Mouse (Mus musculus) heart, postnatal 0 days (tissue): ENCODE data around the gene Insm2. TPM values are rescaled to one million over a fixed set of nuclear protein-coding genes. Genes with fewer than 3 reads are reported as not detected.
"Not testable (repeated sequence)": the region's sequence is repeated elsewhere in the genome, so short reads cannot be mapped to it uniquely, and the experiment has no call there.

Source experiments
- ATAC-seq: fragments of 200-750 bp; cut with Nextera tagmentation; 2 replicates; pipeline ENCODE4 v1.8.0; 2017; ENCODE audit warnings: low read depth, moderate number of reproducible peaks, moderate library complexity; ENCODE audit not compliant: insufficient read depth
- DNase-seq: peaks from one replicate; pipeline ENCODE4 v3.0.0-alpha.2; 2016; ENCODE audit warnings: low spot score
- H3K27ac ChIP-seq: fragments of 300-500 bp; sonication (generic); 2 replicates; pipeline ENCODE4 v1.5.1; 2014; ENCODE audit warnings: low read depth, mild to moderate bottlenecking
- H3K27me3 ChIP-seq: fragments of 300-500 bp; sonication (generic); 2 replicates; pipeline ENCODE4 v1.6.1; 2014; ENCODE audit warnings: low read length, mixed read lengths; ENCODE audit not compliant: control insufficient read depth, insufficient read depth
- H3K36me3 ChIP-seq: fragments of 300-500 bp; sonication (generic); replicated peaks from 2 replicates; pipeline ENCODE4 v1.6.1; 2014; ENCODE audit warnings: low read length, mixed read lengths; ENCODE audit not compliant: control insufficient read depth, insufficient read depth
- H3K4me1 ChIP-seq: fragments of 300-500 bp; sonication (generic); 2 replicates; pipeline ENCODE4 v1.6.1; 2014; ENCODE audit warnings: antibody characterized with exemption; ENCODE audit not compliant: control insufficient read depth, insufficient read depth
- H3K4me2 ChIP-seq: fragments of 300-500 bp; sonication (generic); 2 replicates; pipeline ENCODE4 v1.6.1; 2014; ENCODE audit warnings: low read depth, mild to moderate bottlenecking, low read length, moderate library complexity
- H3K4me3 ChIP-seq: fragments of 300-500 bp; sonication (generic); 2 replicates; pipeline ENCODE4 v1.5.1; 2014; ENCODE audit warnings: low read depth, low read length
- H3K9ac ChIP-seq: fragments of 300-500 bp; sonication (generic); replicated peaks from 2 replicates; pipeline ENCODE4 v1.6.1; 2014; ENCODE audit warnings: low read depth, low read length, mixed read lengths
- H3K9me3 ChIP-seq: fragments of 300-500 bp; sonication (generic); replicated peaks from 2 replicates; pipeline ENCODE4 v1.6.1; 2016; ENCODE audit warnings: low read length; ENCODE audit not compliant: control insufficient read depth
- CTCF ChIP-seq: IDR thresholded peaks from 2 replicates; pipeline ENCODE4 v1.5.1; 2016; ENCODE audit warnings: antibody characterized with exemption, control low read depth, low read depth
- EP300 ChIP-seq: IDR thresholded peaks from 2 replicates; pipeline ENCODE4 v1.6.1; 2016; ENCODE audit warnings: antibody characterized with exemption, low read depth
- WGBS: fragments of 180-500 bp; shearing (Covaris S2); extraction: QIAGEN DNeasy Blood & Tissue Kit; methylation state at CpG from one replicate; pipeline ENCODE4 v1.1.7; 2014; 5-methylcytosine and 5-hydroxymethylcytosine counted together
- polyA plus RNA-seq: library from polyadenylated mRNA; unstranded; fragments of >200 nt; fragmentation: Nextera tagmentation; extraction: Ambion mirVana; gene quantifications from 2 replicates; pipeline ENCODE4 v1.2.1, GENCODE M21; 2015
- total RNA-seq: library from RNA; depleted of rRNA; stranded (reverse); fragments of >200 nt; gene quantifications from 2 replicates; pipeline ENCODE4 v1.2.3, GENCODE M21; 2014; ENCODE audit warnings: low replicate concordance; rRNA removed

Insm2 gene
- total RNA-seq, result not detected in 2 replicates
- not detected in 2 replicates for polyA plus RNA-seq

DNA sequence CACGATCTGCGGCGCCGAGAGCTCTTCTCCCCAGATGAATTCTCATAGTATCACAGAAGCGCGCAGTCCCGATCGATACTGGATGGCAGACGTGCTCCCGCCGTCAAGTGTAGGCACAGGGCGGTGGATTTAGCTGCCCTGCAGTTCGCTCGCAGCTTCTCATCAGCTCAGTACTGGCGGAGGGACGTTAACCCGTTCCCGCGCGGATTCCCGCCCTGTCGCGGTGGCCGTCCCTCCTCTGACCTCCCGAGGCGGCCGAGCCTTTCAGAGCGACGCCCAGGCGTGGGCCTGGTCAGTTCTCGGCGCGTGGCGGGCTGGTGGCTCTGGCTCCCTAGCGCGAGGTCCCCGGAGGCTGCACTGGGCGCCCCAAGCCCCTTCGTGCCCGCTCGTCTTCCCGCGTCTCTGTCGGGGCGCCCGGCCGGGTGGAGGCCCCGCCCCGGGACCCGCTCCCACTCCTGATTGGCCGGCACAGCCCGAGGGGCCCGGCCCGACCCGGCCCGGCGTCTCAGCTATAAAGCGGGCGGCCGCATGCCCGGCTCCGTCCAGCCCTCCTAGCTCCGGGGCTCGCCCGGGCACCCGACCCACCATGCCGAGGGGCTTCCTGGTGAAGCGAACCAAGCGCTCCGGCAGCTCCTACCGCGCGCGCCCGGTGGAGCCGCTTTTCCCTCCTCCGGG, at the start of gene Insm2:
Insm2 (plus strand) TSS at position 541 of the 675 bp plus-strand sequence.
- H3K4me1 ChIP-seq, result peaks cover 14% of the 10 kb centered on the region
- TF ChIP-seq CTCF, result no peak
- TF ChIP-seq EP300, result no peak
- H3K9ac ChIP-seq, result no peak within 1 kb of the TSS
- H3K4me2 ChIP-seq, result peak within 1 kb of the TSS; percentile 64
- no peak for DNase-seq
- ATAC-seq, result no peak
- no peak within 1 kb of the TSS for H3K27ac ChIP-seq
- peaks cover 46% of the 10 kb centered on the region for H3K27me3 ChIP-seq
- peak within 1 kb of the TSS; percentile 48 for H3K4me3 ChIP-seq
- under 1% methylated on average over 76 of the region's 77 CpGs for WGBS
- no peaks in the 10 kb centered on the region for H3K9me3 ChIP-seq
- H3K36me3 ChIP-seq, result peaks cover 8% of the 10 kb centered on the region; the same call in 1 of the 2 replicates

DNA sequence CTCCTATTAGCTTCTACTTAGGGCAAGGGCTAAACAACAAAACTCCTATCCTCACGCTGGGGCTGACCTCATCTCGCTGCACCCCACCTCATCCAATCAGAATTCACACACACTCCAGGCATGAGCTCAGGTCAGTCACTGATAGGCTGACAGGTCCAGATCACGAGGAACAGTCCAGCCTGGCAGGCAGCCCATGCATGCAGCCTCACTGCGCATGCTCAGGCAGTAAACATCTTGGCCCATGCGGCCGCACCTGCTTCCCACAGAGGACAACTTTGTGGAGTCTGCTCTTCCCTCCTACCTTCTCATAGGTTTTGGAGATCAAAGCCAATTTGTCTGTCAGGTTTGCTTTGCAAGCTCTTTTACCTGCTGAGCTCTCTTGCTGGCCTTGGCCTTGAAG, 44.3 kb upstream of the Insm2 start:
- H3K4me2 ChIP-seq, ATAC-seq, DNase-seq, H3K4me1 ChIP-seq, H3K9ac ChIP-seq, H3K9me3 ChIP-seq, H3K4me3 ChIP-seq, H3K27me3 ChIP-seq, H3K36me3 ChIP-seq, H3K27ac ChIP-seq: not testable (repeated sequence)
- WGBS, result 71% methylated on average over 6 of the region's 6 CpGs

GRCm38 (mm10) chr12:55557866-55558265, 41.4 kb upstream of the Insm2 start:
- WGBS, result 83% methylated on average over 6 of the region's 6 CpGs
- no peaks in the 10 kb centered on the region for H3K4me1 ChIP-seq
- no peak overlapping the region for H3K27ac ChIP-seq
- no peaks in the 10 kb centered on the region for H3K27me3 ChIP-seq
- TF ChIP-seq EP300 (no peak), CTCF (no peak)
- H3K9me3 ChIP-seq, result no peaks in the 10 kb centered on the region
- no peaks in the 10 kb centered on the region for H3K36me3 ChIP-seq
- DNase-seq (no peak), ATAC-seq (no peak)
- H3K4me2 ChIP-seq, result no peak overlapping the region
- no peak overlapping the region for H3K4me3 ChIP-seq
- H3K9ac ChIP-seq, result no peak overlapping the region

DNA sequence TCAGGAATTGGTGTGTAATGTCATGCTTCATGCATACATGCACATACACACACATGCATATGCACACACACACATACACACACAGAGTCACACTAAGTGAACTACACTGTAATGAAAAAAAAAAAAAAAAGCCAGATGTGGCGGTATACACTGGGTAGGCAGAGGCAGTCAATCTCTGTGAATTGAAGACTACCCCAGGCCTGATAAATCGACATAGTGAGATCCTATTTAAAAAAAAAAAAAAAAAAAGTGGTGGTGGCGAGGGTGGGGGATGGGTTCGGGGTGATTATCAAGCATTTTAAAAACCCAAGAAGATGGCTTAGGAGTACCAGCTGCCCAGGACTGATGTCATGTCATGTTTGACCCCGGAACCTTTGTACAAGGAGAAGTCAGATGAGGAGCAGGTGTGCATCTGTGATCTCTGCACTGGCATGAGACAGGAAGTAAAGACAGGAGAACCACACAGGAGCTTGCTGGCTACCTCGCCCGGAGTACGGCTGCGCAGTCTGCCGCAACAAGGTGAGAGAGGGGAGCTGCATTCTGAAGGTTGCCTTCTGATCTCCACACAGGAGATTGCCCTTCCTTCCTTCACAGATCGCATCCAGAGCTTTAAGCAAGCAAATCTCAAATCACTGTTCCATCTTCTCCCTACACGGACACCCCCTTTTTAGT, 39.9 kb upstream of the Insm2 start:
- Histone ChIP-seq H3K9me3 (no peaks in the 10 kb centered on the region; the same call in 1 of the 2 replicates), H3K27me3 (no peaks in the 10 kb centered on the region), H3K4me2 (no peak overlapping the region), H3K36me3 (no peaks in the 10 kb centered on the region), H3K9ac (no peak overlapping the region), H3K27ac (no peak overlapping the region), H3K4me1 (no peaks in the 10 kb centered on the region), H3K4me3 (no peak overlapping the region)
- no peak for ATAC-seq
- 82% methylated on average over 12 of the region's 12 CpGs for WGBS
- TF ChIP-seq EP300 (no peak), CTCF (no peak)
- DNase-seq, result no peak

- DNase-seq (no peak), ATAC-seq (no peak)
- WGBS, result 10% methylated on average over 19 of the region's 19 CpGs
- no peak overlapping the region for H3K27ac ChIP-seq
- no peaks in the 10 kb centered on the region; the same call in 1 of the 2 replicates for H3K9me3 ChIP-seq
- no peak for TF ChIP-seq EP300
- no peak for TF ChIP-seq CTCF
- H3K36me3 ChIP-seq, result no peaks in the 10 kb centered on the region
- no peaks in the 10 kb centered on the region for H3K4me1 ChIP-seq
- peak overlapping the region; percentile 52; the same call in 1 of the 2 replicates for H3K9ac ChIP-seq
- H3K27me3 ChIP-seq, result no peaks in the 10 kb centered on the region
- H3K4me2 ChIP-seq, result peak overlapping the region; percentile 71
- H3K4me3 ChIP-seq, result peak overlapping the region; percentile 51
These were observed 39.1 kb upstream of the Insm2 start for GRCm38 (mm10) chr12:55560025-55560690.
